Mouse (Mus musculus): ENCODE measurements around the gene Iqcn.

DNA sequence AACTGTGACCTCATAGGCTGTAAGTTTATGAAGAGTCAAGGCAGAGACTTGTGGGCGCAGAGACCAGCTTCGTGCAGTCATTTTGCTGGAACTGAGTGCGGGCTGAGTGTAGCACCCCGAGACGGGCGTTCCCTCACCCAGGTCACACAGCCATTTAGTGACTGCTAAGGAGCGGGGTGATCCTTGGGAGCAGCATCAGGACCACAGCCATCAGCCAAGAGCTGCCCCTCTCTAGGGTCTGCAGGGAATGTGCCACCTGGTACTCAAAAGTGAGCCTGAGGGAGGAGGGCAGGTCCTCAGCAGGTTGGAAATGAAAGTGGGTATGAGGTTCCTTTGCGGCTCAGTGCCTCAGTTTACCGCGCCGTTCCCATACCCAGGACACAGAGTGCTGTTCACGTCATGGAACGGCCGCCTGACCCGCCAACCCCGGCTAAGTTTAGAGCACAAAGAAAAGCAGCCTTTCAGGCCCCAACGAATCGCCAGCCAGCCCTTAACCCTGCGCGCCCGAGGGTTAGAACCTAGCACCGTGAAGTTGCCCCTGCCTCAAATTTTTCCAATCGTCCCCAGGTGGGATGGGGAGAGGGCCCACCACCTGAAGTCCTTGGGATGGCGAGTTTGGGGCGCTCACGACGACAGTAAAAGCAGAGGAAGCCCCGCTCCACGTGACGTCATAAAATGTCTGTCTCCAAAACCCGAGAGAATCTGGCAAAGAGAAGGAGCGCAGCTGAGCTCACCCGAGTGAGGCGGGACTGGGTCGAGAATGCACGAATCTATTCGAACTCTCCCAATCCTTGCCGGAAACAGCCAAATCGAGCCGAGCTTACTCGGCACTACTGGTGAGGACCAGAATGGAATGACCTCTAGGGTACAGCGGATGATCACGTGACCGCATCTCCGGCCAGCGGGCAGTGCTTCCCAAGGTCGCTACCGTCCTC lies 40.7 kb downstream of the Iqcn start:
- TF ChIP-seq POLR2A (IDR thresholded peaks at IDR 0.05; ENCODE audit: low read depth, low read length) (no peak), CTCF (IDR thresholded peaks at IDR 0.05; ENCODE audit: borderline replicate concordance, insufficient read depth, low read length) (no peak)
